Mouse (Mus musculus) embryonic facial prominence, embryonic 14.5 days (tissue): ENCODE measurements at regions not wholly inside any gene's neighbourhood (a gene's known extent, or its start where the extent isn't known, plus 50 kb on each side); places are given as distances from the start of the nearest gene placed in this dataset.
A peak's percentile ranks its signal among the peaks of the same experiment; 100 is the strongest.
"Not testable (repeated sequence)": the region's sequence is repeated elsewhere in the genome, so short reads cannot be mapped to it uniquely, and the experiment has no call there.

Source experiments
- ATAC-seq: fragments of 200-750 bp; cut with Nextera tagmentation; 2 replicates; pipeline ENCODE4 v1.8.0; 2017; ENCODE audit warnings: low read depth, moderate number of reproducible peaks, moderate TSS enrichment
- DNase-seq: peaks from one replicate; pipeline ENCODE4 v3.0.0-alpha.2; 2015; ENCODE audit warnings: low spot score
- H3K27ac ChIP-seq: fragments of 300-500 bp; sonication (generic); replicated peaks from 2 replicates; pipeline ENCODE4 v1.5.1; 2014; ENCODE audit warnings: low read depth, mild to moderate bottlenecking, low read length, moderate library complexity
- H3K27me3 ChIP-seq: fragments of 300-500 bp; sonication (generic); replicated peaks from 2 replicates; pipeline ENCODE4 v1.6.1; 2014; ENCODE audit warnings: low read length; ENCODE audit not compliant: control insufficient read depth, insufficient read depth
- H3K36me3 ChIP-seq: fragments of 300-500 bp; sonication (generic); 2 replicates; pipeline ENCODE4 v1.6.1; 2014; ENCODE audit warnings: low read length, mixed read lengths; ENCODE audit not compliant: control insufficient read depth, insufficient read depth
- H3K4me1 ChIP-seq: fragments of 300-500 bp; sonication (generic); 2 replicates; pipeline ENCODE4 v1.6.1; 2014; ENCODE audit warnings: antibody characterized with exemption, low read length; ENCODE audit not compliant: control insufficient read depth, insufficient read depth
- H3K4me2 ChIP-seq: fragments of 300-500 bp; sonication (generic); 2 replicates; pipeline ENCODE4 v1.6.1; 2014; ENCODE audit warnings: low read depth, mild to moderate bottlenecking, low read length, moderate library complexity, mixed read lengths
- H3K4me3 ChIP-seq: fragments of 300-500 bp; sonication (generic); 2 replicates; pipeline ENCODE4 v1.5.1; 2014; ENCODE audit warnings: low read depth, mild to moderate bottlenecking, low read length
- H3K9ac ChIP-seq: fragments of 300-500 bp; sonication (generic); 2 replicates; pipeline ENCODE4 v1.6.1; 2014; ENCODE audit warnings: low read depth, mild to moderate bottlenecking, low read length, moderate library complexity, mixed read lengths
- H3K9me3 ChIP-seq: fragments of 300-500 bp; sonication (generic); 2 replicates; pipeline ENCODE4 v1.6.1; 2016; ENCODE audit warnings: low read length; ENCODE audit not compliant: control insufficient read depth
- WGBS: fragments of 180-500 bp; shearing (Covaris S2); extraction: QIAGEN DNeasy Blood & Tissue Kit; methylation state at CpG from one replicate; pipeline ENCODE4 v1.1.7; 2014; 5-methylcytosine and 5-hydroxymethylcytosine counted together

DNA sequence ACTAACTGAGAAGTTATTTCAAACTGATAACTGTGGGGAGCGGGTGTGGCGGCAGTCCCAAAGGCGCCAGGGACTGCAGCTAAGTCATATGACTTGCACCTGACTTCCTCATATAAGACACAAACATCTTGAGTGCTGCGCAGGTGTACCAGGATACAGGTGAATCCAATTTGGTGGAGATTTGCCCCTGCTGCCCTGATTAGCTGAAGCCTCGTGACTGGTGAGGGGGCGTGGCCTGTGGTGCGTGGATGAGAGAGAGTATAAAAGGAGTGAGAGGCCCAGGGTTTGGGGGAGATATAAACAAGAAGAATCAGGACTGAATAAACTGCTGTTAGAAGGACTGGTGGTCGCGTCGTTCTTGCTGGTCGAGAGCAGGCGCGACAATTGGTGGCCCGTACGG lies 731.6 kb upstream of the Pcdh10 start:
- DNase-seq, H3K27ac ChIP-seq, H3K36me3 ChIP-seq, H3K9ac ChIP-seq, H3K4me2 ChIP-seq, H3K4me3 ChIP-seq, H3K9me3 ChIP-seq, H3K27me3 ChIP-seq, ATAC-seq, H3K4me1 ChIP-seq: not testable (repeated sequence)
- 84% methylated on average over 3 of the region's 15 CpGs for WGBS

DNA sequence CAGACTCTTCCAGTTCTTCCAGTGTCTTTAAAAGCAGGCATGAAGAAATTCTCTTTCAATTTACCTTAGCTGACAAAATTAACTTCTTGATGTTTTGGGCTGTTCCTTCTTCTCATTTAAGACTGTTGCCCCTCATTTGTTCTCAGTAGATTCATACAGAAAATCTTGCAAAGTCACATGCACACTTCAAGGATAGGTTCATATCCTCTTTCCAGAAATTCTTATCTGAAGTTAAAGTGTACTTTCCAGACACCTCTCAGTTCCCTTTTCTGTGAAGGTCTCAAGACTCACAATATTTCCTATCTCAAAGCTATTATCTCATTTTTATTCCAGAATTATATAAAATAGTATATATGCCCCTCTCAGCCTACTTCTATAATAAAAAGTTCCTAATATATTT lies 681.8 kb upstream of the Pcdh10 start:
- no peak for ATAC-seq
- Histone ChIP-seq H3K36me3 (no peaks in the 10 kb centered on the region), H3K27ac (no peak overlapping the region)

GRCm38 (mm10) chr3:44697000-44697681 lies 681.1 kb upstream of the Pcdh10 start:
- no peak for ATAC-seq
- WGBS: 68% methylated on average over 3 of the region's 3 CpGs
- H3K27ac ChIP-seq: no peak overlapping the region

More for the DNA sequence above, 681.8 kb upstream of the Pcdh10 start:
- Histone ChIP-seq H3K4me1 (no peaks in the 10 kb centered on the region), H3K4me3 (no peak overlapping the region), H3K4me2 (no peak overlapping the region), H3K27me3 (no peaks in the 10 kb centered on the region), H3K9ac (no peak overlapping the region), H3K9me3 (no peaks in the 10 kb centered on the region)
- DNase-seq: no peak

GRCm38 (mm10) chr3:44701125-44701524 lies 677.1 kb upstream of the Pcdh10 start:
- H3K9me3 ChIP-seq: no peaks in the 10 kb centered on the region
- H3K27me3 ChIP-seq: no peaks in the 10 kb centered on the region
- no peaks in the 10 kb centered on the region for H3K36me3 ChIP-seq
- no peak overlapping the region for H3K27ac ChIP-seq
- H3K9ac ChIP-seq: no peak overlapping the region
- H3K4me2 ChIP-seq: no peak overlapping the region
- H3K4me1 ChIP-seq: no peaks in the 10 kb centered on the region
- WGBS: 46% methylated on average over 2 of the region's 2 CpGs
- no peak for ATAC-seq
- no peak overlapping the region for H3K4me3 ChIP-seq
- DNase-seq: no peak

More at GRCm38 (mm10) chr3:44697000-44697681, 681.1 kb upstream of the Pcdh10 start:
- no peaks in the 10 kb centered on the region for H3K36me3 ChIP-seq
- no peak overlapping the region for H3K4me3 ChIP-seq
- no peaks in the 10 kb centered on the region for H3K27me3 ChIP-seq
- DNase-seq: peak; percentile 3
- no peaks in the 10 kb centered on the region for H3K4me1 ChIP-seq
- no peak overlapping the region for H3K9ac ChIP-seq
- H3K9me3 ChIP-seq: no peaks in the 10 kb centered on the region
- no peak overlapping the region for H3K4me2 ChIP-seq

DNA sequence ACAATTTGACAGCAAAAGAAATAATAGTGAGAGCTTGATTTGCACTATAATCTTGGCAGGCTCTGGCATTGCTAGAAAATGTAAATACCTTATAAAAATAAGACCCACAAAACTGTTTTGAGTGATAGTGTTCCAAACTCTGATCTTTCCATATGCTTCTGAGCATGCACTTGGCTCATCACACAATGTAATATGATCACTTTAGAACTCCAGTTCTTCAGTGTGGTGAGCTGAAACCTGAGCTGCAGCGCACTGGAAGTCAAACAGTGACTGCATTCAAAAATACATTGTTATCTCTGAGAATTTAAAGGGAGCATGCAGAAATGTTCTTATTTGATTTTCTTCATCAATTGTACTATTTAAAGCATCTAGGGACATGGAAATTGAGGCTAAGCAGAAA lies 672.5 kb upstream of the Pcdh10 start:
- peak; percentile 84 for DNase-seq
- WGBS: 9% methylated on average over 1 of the region's 1 CpGs
- H3K9me3 ChIP-seq: no peaks in the 10 kb centered on the region

GRCm38 (mm10) chr3:44715463-44715862 lies 662.7 kb upstream of the Pcdh10 start:
- WGBS: 68% methylated on average over 3 of the region's 3 CpGs
- Histone ChIP-seq H3K36me3 (no peaks in the 10 kb centered on the region), H3K27ac (no peak overlapping the region), H3K4me2 (no peak overlapping the region), H3K27me3 (no peaks in the 10 kb centered on the region), H3K4me1 (no peaks in the 10 kb centered on the region), H3K9ac (no peak overlapping the region), H3K4me3 (no peak overlapping the region), H3K9me3 (no peaks in the 10 kb centered on the region)
- no peak for DNase-seq
- ATAC-seq: no peak

More for the DNA sequence above, 672.5 kb upstream of the Pcdh10 start:
- Histone ChIP-seq H3K9ac (no peak overlapping the region), H3K4me2 (no peak overlapping the region), H3K4me3 (no peak overlapping the region), H3K4me1 (no peaks in the 10 kb centered on the region), H3K36me3 (no peaks in the 10 kb centered on the region), H3K27me3 (no peaks in the 10 kb centered on the region), H3K27ac (no peak overlapping the region)
- ATAC-seq: 0 out of 2 replicates have a peak, but pooled peaks have one; percentile 70
